Mouse (Mus musculus) embryonic facial prominence, embryonic 11.5 days (tissue): ENCODE measurements at regions not wholly inside any gene's neighbourhood (a gene's known extent, or its start where the extent isn't known, plus 50 kb on each side); places are given as distances from the start of the nearest gene placed in this dataset.

ENCODE experiments used
- ATAC-seq: fragments of 200-750 bp; cut with Nextera tagmentation; replicated peaks from 2 replicates; pipeline ENCODE4 v1.8.0; 2017; ENCODE audit warnings: low read depth; ENCODE audit not compliant: insufficient number of reproducible peaks, low FRiP score, low TSS enrichment
- DNase-seq: peaks from one replicate; pipeline ENCODE4 v3.0.0-alpha.2; 2015; ENCODE audit warnings: low spot score
- H3K27ac ChIP-seq: fragments of 300-500 bp; sonication (generic); replicated peaks from 2 replicates; pipeline ENCODE4 v1.5.1; 2014; ENCODE audit warnings: mild to moderate bottlenecking, low read depth, low read length, control low read depth
- H3K27me3 ChIP-seq: fragments of 300-500 bp; sonication (generic); 2 replicates; pipeline ENCODE4 v1.6.1; 2014; ENCODE audit warnings: mild to moderate bottlenecking, low read length, moderate library complexity, mixed read lengths; ENCODE audit not compliant: control insufficient read depth, insufficient read depth
- H3K36me3 ChIP-seq: fragments of 300-500 bp; sonication (generic); replicated peaks from 2 replicates; pipeline ENCODE4 v1.6.1; 2014; ENCODE audit warnings: low read depth, mild to moderate bottlenecking, low read length, moderate library complexity, mixed read lengths; ENCODE audit not compliant: control insufficient read depth, insufficient read depth
- H3K4me1 ChIP-seq: fragments of 300-500 bp; sonication (generic); 2 replicates; pipeline ENCODE4 v1.6.1; 2014; ENCODE audit warnings: low read length, mixed read lengths; ENCODE audit not compliant: control insufficient read depth, insufficient read depth
- H3K4me2 ChIP-seq: fragments of 300-500 bp; sonication (generic); 2 replicates; pipeline ENCODE4 v1.6.1; 2014; ENCODE audit warnings: low read depth, mild to moderate bottlenecking, control low read depth, low read length, moderate library complexity
- H3K4me3 ChIP-seq: fragments of 300-500 bp; sonication (generic); 2 replicates; pipeline ENCODE4 v1.5.1; 2014; ENCODE audit warnings: low read depth, low read length, control low read depth
- H3K9ac ChIP-seq: fragments of 300-500 bp; sonication (generic); replicated peaks from 2 replicates; pipeline ENCODE4 v1.6.1; 2014; ENCODE audit warnings: mild to moderate bottlenecking, control low read depth, low read length
- H3K9me3 ChIP-seq: fragments of 300-500 bp; sonication (generic); replicated peaks from 2 replicates; pipeline ENCODE4 v1.6.1; 2016; ENCODE audit warnings: mild to moderate bottlenecking, low read length, inconsistent platforms, mixed read lengths; ENCODE audit not compliant: control insufficient read depth
- WGBS: fragments of 180-500 bp; shearing (Covaris S2); extraction: QIAGEN DNeasy Blood & Tissue Kit; methylation state at CpG from one replicate; pipeline ENCODE4 v1.1.7; 2014; 5-methylcytosine and 5-hydroxymethylcytosine counted together

DNA sequence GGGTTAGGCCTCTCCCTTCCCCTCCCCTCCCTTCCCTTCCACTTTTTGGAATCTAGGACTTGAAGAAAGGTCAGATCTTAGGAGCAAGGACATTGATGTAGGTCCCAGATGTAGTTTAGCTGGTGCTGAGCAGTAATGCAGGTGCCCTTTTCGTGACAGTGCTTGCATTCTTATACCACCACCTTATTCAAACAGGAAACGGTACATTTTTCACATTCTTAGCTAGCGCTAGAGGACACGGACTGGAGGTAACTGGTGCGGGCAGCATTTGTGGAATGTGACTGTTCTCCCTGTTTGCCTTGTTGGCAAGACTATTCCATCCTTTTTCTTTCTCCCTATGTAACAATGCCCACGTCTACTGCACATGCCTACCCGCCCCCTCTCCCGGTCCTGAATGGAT lies 124.7 kb upstream of the Lgalsl start:
- H3K9ac ChIP-seq: no peak overlapping the region
- WGBS: 49% methylated on average over 8 of the region's 8 CpGs
- H3K9me3 ChIP-seq: no peaks in the 10 kb centered on the region
- H3K4me2 ChIP-seq: no peak overlapping the region
- H3K4me1 ChIP-seq: peaks cover 5% of the 10 kb centered on the region
- H3K27me3 ChIP-seq: no peaks in the 10 kb centered on the region
- H3K4me3 ChIP-seq: no peak overlapping the region
- ATAC-seq (no peak), DNase-seq (peak; percentile 42)
- H3K27ac ChIP-seq: no peak overlapping the region
- H3K36me3 ChIP-seq: no peaks in the 10 kb centered on the region

- Histone ChIP-seq H3K36me3 (no peaks in the 10 kb centered on the region), H3K4me3 (no peak overlapping the region), H3K9ac (no peak overlapping the region), H3K4me2 (no peak overlapping the region; the same call in 1 of the 2 replicates), H3K4me1 (peaks cover 5% of the 10 kb centered on the region), H3K27me3 (no peaks in the 10 kb centered on the region), H3K9me3 (no peaks in the 10 kb centered on the region), H3K27ac (0 out of 2 replicates have a peak overlapping the region, but pooled peaks have one; percentile 8)
- 25% methylated on average over 2 of the region's 2 CpGs for WGBS
- DNase-seq: no peak
- ATAC-seq: no peak
Observed at GRCm38 (mm10) chr11:20957766-20958165, 126.9 kb upstream of the Lgalsl start.

- Histone ChIP-seq H3K4me2 (no peak overlapping the region), H3K36me3 (no peaks in the 10 kb centered on the region), H3K9me3 (no peaks in the 10 kb centered on the region), H3K4me3 (no peak overlapping the region), H3K4me1 (peaks cover 5% of the 10 kb centered on the region), H3K27me3 (no peaks in the 10 kb centered on the region), H3K9ac (no peak overlapping the region), H3K27ac (0 out of 2 replicates have a peak overlapping the region, but pooled peaks have one; percentile 8)
- ATAC-seq (no peak), DNase-seq (peak; percentile 60)
- 4% methylated on average over 5 of the region's 5 CpGs for WGBS
Observed at GRCm38 (mm10) chr11:20958233-20958632, 127.4 kb upstream of the Lgalsl start.

- H3K4me3 ChIP-seq: no peak overlapping the region
- H3K4me2 ChIP-seq: no peak overlapping the region
- no peak overlapping the region for H3K27ac ChIP-seq
- 69% methylated on average over 2 of the region's 2 CpGs for whole genome bisulfite sequencing
- H3K36me3 ChIP-seq: no peaks in the 10 kb centered on the region
- peaks cover 5% of the 10 kb centered on the region for H3K4me1 ChIP-seq
- DNase-seq (no peak), ATAC-seq (no peak)
- no peak overlapping the region for H3K9ac ChIP-seq
- H3K27me3 ChIP-seq: no peaks in the 10 kb centered on the region
- H3K9me3 ChIP-seq: no peaks in the 10 kb centered on the region
Observed at GRCm38 (mm10) chr11:20960066-20960465, 129.2 kb upstream of the Lgalsl start.

DNA sequence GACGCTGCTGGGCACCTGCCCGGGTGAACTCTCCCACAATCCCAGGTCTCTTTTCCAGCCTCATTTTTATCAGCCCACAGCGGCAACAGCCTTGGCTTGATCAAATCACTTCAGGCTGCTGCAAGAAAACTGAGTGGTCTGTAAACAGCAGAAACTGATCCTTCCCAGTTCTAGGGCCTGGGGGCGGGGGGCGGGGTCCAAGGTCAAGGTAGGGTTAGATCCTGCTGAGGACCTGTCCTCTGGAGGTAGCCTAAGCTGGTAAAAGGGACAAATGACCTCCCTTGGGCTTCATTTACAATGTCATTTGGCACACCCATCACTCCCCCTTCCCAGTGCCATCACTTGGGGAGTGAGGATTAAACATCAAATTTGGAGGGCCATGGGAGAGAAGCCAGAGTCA lies 129.9 kb upstream of the Lgalsl start:
- Histone ChIP-seq H3K4me1 (peaks cover 5% of the 10 kb centered on the region), H3K4me2 (no peak overlapping the region), H3K27ac (no peak overlapping the region), H3K27me3 (no peaks in the 10 kb centered on the region), H3K36me3 (no peaks in the 10 kb centered on the region), H3K4me3 (no peak overlapping the region), H3K9ac (no peak overlapping the region), H3K9me3 (no peaks in the 10 kb centered on the region)
- DNase-seq (no peak), ATAC-seq (no peak)
- 32% methylated on average over 5 of the region's 5 CpGs for WGBS

DNA sequence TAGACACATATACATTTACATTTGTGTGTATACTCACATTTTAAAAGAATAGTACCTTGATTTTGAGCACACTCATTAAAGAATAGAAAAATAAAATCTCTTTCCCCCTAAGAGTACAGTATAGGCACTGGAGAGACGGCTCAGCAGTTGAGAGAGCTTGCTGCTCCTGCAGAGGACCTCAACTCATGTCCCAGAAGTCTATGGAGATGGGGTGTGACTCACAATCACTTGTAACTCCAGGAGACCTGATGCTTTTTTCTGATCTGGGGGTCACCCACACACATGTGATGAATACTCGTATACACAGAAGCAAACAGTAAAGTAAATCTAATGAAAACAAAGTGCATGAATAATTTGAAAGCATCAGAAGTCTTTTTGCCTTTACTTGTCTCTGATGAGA lies 129.5 kb upstream of the Peli1 start:
- Histone ChIP-seq H3K4me3 (no peak overlapping the region), H3K9ac (no peak overlapping the region), H3K4me2 (no peak overlapping the region), H3K9me3 (no peaks in the 10 kb centered on the region), H3K36me3 (no peaks in the 10 kb centered on the region), H3K27ac (no peak overlapping the region), H3K27me3 (no peaks in the 10 kb centered on the region), H3K4me1 (peaks cover 5% of the 10 kb centered on the region)
- DNase-seq (no peak), ATAC-seq (no peak)
- WGBS: 80% methylated on average over 2 of the region's 2 CpGs

DNA sequence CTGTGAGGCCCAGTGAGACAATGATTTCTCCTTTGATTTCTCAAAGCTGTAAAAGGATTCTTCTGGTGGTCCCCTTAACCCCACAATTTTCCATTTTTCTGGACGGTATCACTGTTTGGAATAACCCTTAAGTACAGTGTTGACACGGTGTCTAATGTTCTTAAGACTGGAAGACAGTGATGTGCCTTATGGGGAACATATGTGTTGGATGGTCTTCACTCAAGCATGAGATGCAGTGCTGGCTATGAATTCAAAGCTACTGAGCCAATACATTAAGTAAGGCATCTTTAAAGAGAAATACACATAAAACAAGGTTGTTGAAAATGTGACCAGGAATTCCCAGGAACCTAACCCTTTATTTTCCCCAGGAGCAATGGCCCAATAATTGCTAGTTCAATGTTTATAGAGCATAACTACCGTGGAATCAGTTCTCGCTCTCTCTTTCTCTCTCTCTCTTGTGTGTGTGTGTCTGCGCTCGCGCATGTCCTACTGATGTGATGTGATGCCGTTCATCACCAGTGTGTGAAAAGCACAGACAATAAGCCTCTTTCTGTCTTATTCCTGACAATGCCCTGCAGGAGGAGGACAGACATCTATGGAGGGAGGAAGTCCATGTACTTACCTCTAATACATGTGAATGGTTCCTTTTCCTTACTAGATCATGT lies 125.4 kb upstream of the Peli1 start:
- H3K9ac ChIP-seq: no peak overlapping the region
- 72% methylated on average over 8 of the region's 8 CpGs for WGBS
- DNase-seq (no peak), ATAC-seq (no peak)
- no peak overlapping the region for H3K4me2 ChIP-seq
- no peak overlapping the region for H3K27ac ChIP-seq
- no peaks in the 10 kb centered on the region for H3K27me3 ChIP-seq
- H3K4me3 ChIP-seq: no peak overlapping the region
- no peaks in the 10 kb centered on the region for H3K9me3 ChIP-seq
- no peaks in the 10 kb centered on the region for H3K4me1 ChIP-seq
- H3K36me3 ChIP-seq: no peaks in the 10 kb centered on the region

DNA sequence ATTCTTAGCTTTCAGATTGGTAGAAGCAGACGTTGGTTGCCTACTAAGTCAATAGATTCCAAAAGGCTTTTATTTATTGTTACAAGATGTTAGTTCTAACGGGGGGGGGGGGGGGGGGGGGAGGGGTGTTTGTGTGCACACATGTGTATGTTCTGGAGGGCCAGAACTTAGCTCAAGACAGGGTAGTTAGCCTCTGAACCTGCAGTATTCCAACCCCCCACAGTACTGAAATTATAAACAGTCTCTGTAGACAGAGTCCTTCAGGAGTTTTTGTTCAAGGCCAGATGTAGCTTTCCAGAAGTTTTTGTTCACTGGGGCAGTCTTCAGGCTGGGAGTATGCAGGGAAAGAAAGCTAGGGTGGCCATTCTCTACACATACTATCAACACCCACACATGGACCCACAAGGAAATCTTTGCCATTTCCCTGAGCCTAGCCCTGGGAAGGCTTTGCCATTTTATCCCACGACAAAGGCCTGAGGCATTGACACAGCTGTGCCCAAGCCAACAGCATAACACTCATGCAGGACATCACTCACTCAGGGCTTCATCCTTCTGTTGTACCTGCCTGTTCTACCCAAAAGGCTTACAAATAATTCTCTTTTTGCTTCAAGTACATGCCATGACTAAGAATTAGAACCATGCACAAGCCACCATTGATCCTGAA lies 123.6 kb upstream of the Peli1 start:
- Histone ChIP-seq H3K9me3 (no peaks in the 10 kb centered on the region), H3K9ac (no peak overlapping the region), H3K36me3 (no peaks in the 10 kb centered on the region), H3K4me2 (no peak overlapping the region), H3K27me3 (no peaks in the 10 kb centered on the region), H3K4me3 (no peak overlapping the region), H3K27ac (no peak overlapping the region), H3K4me1 (no peaks in the 10 kb centered on the region)
- 48% methylated on average over 2 of the region's 3 CpGs for WGBS
- DNase-seq: no peak
- no peak for ATAC-seq
